Mouse (Mus musculus) small intestine, adult 2 months (tissue): ENCODE results near the gene Sidt1. TPM values are rescaled to one million over a fixed set of nuclear protein-coding genes. Genes with fewer than 3 reads are reported as not detected.

Experiments
- H3K27ac ChIP-seq: fragments of 200-500 bp; 2 replicates; pipeline ENCODE4 v1.5.1; 2012; ENCODE audit warnings: low read depth, low read length, control low read depth, inconsistent platforms; ENCODE audit not compliant: insufficient read depth
- H3K27me3 ChIP-seq: fragments of 200-500 bp; 2 replicates; pipeline ENCODE4 v1.6.1; 2012; ENCODE audit warnings: mild to moderate bottlenecking, moderate library complexity, low read length, inconsistent platforms; ENCODE audit not compliant: control insufficient read depth, insufficient read depth
- H3K36me3 ChIP-seq: fragments of 200-500 bp; 2 replicates; pipeline ENCODE4 v1.6.1; 2012; ENCODE audit warnings: mild to moderate bottlenecking, low read length, control low read depth, inconsistent platforms; ENCODE audit not compliant: control insufficient read depth, insufficient read depth
- H3K4me1 ChIP-seq: fragments of 200-500 bp; 2 replicates; pipeline ENCODE4 v1.6.1; 2012; ENCODE audit warnings: low read length, inconsistent platforms, mixed read lengths; ENCODE audit not compliant: control insufficient read depth, insufficient read depth, insufficient read length
- H3K4me3 ChIP-seq: fragments of 200-500 bp; 2 replicates; pipeline ENCODE4 v1.5.1; 2012; ENCODE audit warnings: low read depth, mild to moderate bottlenecking, control low read depth, inconsistent platforms, low read length, moderate library complexity
- CTCF ChIP-seq: fragments of 200-500 bp; IDR thresholded peaks from 2 replicates; pipeline ENCODE4 v1.5.1; 2012; ENCODE audit warnings: low read depth, mild to moderate bottlenecking, control low read depth, inconsistent platforms, low read length, moderate library complexity, mixed read lengths; ENCODE audit not compliant: insufficient replicate concordance, insufficient read length; ENCODE audit errors: extremely low read depth
- POLR2A ChIP-seq: fragments of 200-500 bp; IDR thresholded peaks from 2 replicates; pipeline ENCODE4 v1.6.1; 2012; ENCODE audit warnings: low read depth, mild to moderate bottlenecking, control low read depth, inconsistent platforms, low read length, moderate library complexity
- WGBS: fragments of 180-500 bp; shearing (Covaris S2); methylation state at CpG from one replicate; pipeline ENCODE4 v1.1.7; 2018; 5-methylcytosine and 5-hydroxymethylcytosine counted together
- polyA plus RNA-seq: library from polyadenylated mRNA; depleted of rRNA; stranded (reverse); fragments of >200 nt; gene quantifications from 2 replicates; pipeline ENCODE4 v1.2.3, GENCODE M21; 2012

The Sidt1 gene
- polyA plus RNA-seq, 1 experiment: 3.8 TPM

- H3K27ac ChIP-seq: no peak overlapping the region
- no peaks in the 10 kb centered on the region for H3K4me1 ChIP-seq
- no peak overlapping the region for H3K4me3 ChIP-seq
- TF ChIP-seq CTCF: no peak
- no peak for TF ChIP-seq POLR2A
- H3K27me3 ChIP-seq: no peaks in the 10 kb centered on the region
- 43% methylated on average over 2 of the region's 2 CpGs for WGBS
- H3K36me3 ChIP-seq: no peaks in the 10 kb centered on the region
Observed at GRCm38 (mm10) chr16:44264916-44265315, 68.1 kb downstream of the Sidt1 start.

GRCm38 (mm10) chr16:44257476-44257875, 75.5 kb downstream of the Sidt1 start:
- no peak for TF ChIP-seq POLR2A
- TF ChIP-seq CTCF: no peak

GRCm38 (mm10) chr16:44254698-44255097, 78.3 kb downstream of the Sidt1 start:
- H3K27ac ChIP-seq: no peak overlapping the region
- no peaks in the 10 kb centered on the region for H3K36me3 ChIP-seq
- no peak for TF ChIP-seq CTCF
- no peak for TF ChIP-seq POLR2A
- 81% methylated on average over 7 of the region's 7 CpGs for WGBS
- no peaks in the 10 kb centered on the region for H3K27me3 ChIP-seq
- no peaks in the 10 kb centered on the region for H3K4me1 ChIP-seq
- H3K4me3 ChIP-seq: no peak overlapping the region

More at GRCm38 (mm10) chr16:44257476-44257875, 75.5 kb downstream of the Sidt1 start:
- 66% methylated on average over 3 of the region's 3 CpGs for WGBS
- Histone ChIP-seq H3K4me1 (no peaks in the 10 kb centered on the region), H3K27ac (no peak overlapping the region), H3K4me3 (no peak overlapping the region), H3K27me3 (no peaks in the 10 kb centered on the region), H3K36me3 (no peaks in the 10 kb centered on the region)

GRCm38 (mm10) chr16:44253797-44254634, 79.0 kb downstream of the Sidt1 start:
- H3K27me3 ChIP-seq: no peaks in the 10 kb centered on the region
- H3K4me1 ChIP-seq: no peaks in the 10 kb centered on the region
- H3K27ac ChIP-seq: no peak overlapping the region
- no peak for TF ChIP-seq POLR2A
- no peak overlapping the region for H3K4me3 ChIP-seq
- WGBS: 77% methylated on average over 7 of the region's 7 CpGs
- no peaks in the 10 kb centered on the region for H3K36me3 ChIP-seq

GRCm38 (mm10) chr16:44252735-44253134, 80.3 kb downstream of the Sidt1 start:
- no peaks in the 10 kb centered on the region for H3K27me3 ChIP-seq

GRCm38 (mm10) chr16:44249985-44250384, 83.0 kb downstream of the Sidt1 start:
- Histone ChIP-seq H3K36me3 (no peaks in the 10 kb centered on the region; the same call in 1 of the 2 replicates), H3K4me1 (no peaks in the 10 kb centered on the region), H3K27me3 (no peaks in the 10 kb centered on the region), H3K27ac (no peak overlapping the region), H3K4me3 (no peak overlapping the region)
- no peak for TF ChIP-seq CTCF
- TF ChIP-seq POLR2A: no peak
- 75% methylated on average over 10 of the region's 10 CpGs for WGBS

More at GRCm38 (mm10) chr16:44252735-44253134, 80.3 kb downstream of the Sidt1 start:
- Histone ChIP-seq H3K4me3 (no peak overlapping the region), H3K36me3 (no peaks in the 10 kb centered on the region), H3K27ac (no peak overlapping the region), H3K4me1 (no peaks in the 10 kb centered on the region)
- 90% methylated on average over 3 of the region's 3 CpGs for WGBS
- TF ChIP-seq POLR2A (no peak), CTCF (no peak)

- WGBS: 79% methylated on average over 7 of the region's 7 CpGs
- H3K27ac ChIP-seq: no peak overlapping the region
Observed at GRCm38 (mm10) chr16:44243323-44243722, 89.7 kb downstream of the Sidt1 start.

GRCm38 (mm10) chr16:44242633-44243032, 90.4 kb downstream of the Sidt1 start:
- 2% methylated on average over 1 of the region's 1 CpGs for WGBS
- Histone ChIP-seq H3K4me3 (no peak overlapping the region), H3K36me3 (no peaks in the 10 kb centered on the region; the same call in 1 of the 2 replicates), H3K4me1 (no peaks in the 10 kb centered on the region), H3K27me3 (no peaks in the 10 kb centered on the region), H3K27ac (no peak overlapping the region)
- peak; percentile 75; the same call in 1 of the 2 replicates for TF ChIP-seq CTCF
- TF ChIP-seq POLR2A: no peak

More at GRCm38 (mm10) chr16:44243323-44243722, 89.7 kb downstream of the Sidt1 start:
- H3K36me3 ChIP-seq: no peaks in the 10 kb centered on the region; the same call in 1 of the 2 replicates
- no peak overlapping the region for H3K4me3 ChIP-seq
- H3K4me1 ChIP-seq: no peaks in the 10 kb centered on the region
- H3K27me3 ChIP-seq: no peaks in the 10 kb centered on the region
- no peak for TF ChIP-seq CTCF
